Mouse (Mus musculus): Measurements from ENCODE around the gene Tmem97.

Gene Tmem97

DNA sequence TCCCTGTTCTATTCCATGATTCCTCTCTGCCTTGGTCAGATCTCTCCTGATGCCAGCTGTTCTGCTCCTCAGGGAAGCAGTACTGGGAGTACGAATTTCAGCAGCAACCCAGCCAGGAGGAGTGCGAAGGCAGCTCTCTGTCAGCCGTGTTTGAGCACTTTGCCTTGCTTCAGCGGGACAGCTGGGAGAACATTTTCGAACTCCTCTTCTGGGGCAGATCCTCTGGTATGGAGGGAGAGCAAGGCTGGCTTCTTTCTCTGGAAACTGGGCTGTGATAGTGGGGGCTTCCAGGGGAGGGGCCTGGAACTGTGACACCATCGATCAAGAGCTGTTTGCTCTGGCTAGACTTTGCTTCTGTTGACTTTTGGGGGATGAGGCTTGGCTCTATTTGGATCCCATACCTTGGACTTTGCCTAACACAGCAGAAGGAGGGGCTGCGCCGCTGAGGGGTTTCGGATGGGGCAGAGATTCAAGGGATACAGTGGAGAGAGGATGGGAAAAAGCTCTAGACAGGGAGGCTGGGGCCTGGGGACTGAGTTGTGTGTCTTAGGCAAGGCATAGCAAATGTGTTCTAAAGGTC, 49.9 kb downstream of the Tmem97 start:
- TF ChIP-seq GATA4 (IDR thresholded peaks at IDR 0.05; ENCODE audit: insufficient replicate concordance, low read length) = no peak

DNA sequence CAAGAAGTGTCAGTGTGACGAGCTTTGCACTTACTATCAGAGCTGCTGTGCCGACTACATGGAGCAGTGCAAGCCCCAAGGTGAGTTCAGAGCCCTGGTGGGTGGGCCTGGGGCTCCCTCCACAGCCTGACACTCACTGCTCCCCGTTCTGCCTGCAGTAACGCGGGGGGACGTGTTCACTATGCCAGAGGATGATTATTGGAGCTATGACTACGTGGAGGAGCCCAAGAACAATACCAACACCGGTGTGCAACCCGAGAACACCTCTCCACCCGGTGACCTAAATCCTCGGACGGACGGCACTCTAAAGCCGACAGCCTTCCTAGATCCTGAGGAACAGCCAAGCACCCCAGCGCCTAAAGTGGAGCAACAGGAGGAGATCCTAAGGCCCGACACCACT, 51.0 kb downstream of the Tmem97 start:
- TF ChIP-seq GATA4 (IDR thresholded peaks at IDR 0.05; ENCODE audit: insufficient replicate concordance, low read length) = no peak

DNA sequence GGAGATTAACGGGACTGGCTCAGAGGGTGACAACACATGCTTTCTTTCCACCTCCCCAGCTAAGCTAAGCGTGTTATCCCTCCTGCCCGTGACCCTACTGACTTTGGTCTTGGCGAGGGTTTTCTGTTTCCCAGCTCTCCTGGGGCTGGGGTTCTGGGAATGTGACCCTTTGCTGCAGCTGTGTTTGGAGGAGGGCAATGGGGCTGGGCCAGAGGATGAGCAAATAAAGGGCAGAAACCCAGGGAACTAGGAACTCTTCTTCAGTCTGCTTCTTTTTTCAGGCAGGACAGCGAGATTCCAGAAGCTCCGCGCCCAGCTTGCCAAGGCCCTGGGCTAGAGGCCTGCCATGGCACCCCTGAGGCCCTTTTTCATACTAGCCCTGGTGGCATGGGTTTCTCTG, 51.6 kb downstream of the Tmem97 start, which contains the start of gene Vtn:
Vtn (plus strand) TSS at position 88 of the 400 bp plus-strand sequence.
- TF ChIP-seq GATA4 (IDR thresholded peaks at IDR 0.05; ENCODE audit: insufficient replicate concordance, low read length) = no peak

DNA sequence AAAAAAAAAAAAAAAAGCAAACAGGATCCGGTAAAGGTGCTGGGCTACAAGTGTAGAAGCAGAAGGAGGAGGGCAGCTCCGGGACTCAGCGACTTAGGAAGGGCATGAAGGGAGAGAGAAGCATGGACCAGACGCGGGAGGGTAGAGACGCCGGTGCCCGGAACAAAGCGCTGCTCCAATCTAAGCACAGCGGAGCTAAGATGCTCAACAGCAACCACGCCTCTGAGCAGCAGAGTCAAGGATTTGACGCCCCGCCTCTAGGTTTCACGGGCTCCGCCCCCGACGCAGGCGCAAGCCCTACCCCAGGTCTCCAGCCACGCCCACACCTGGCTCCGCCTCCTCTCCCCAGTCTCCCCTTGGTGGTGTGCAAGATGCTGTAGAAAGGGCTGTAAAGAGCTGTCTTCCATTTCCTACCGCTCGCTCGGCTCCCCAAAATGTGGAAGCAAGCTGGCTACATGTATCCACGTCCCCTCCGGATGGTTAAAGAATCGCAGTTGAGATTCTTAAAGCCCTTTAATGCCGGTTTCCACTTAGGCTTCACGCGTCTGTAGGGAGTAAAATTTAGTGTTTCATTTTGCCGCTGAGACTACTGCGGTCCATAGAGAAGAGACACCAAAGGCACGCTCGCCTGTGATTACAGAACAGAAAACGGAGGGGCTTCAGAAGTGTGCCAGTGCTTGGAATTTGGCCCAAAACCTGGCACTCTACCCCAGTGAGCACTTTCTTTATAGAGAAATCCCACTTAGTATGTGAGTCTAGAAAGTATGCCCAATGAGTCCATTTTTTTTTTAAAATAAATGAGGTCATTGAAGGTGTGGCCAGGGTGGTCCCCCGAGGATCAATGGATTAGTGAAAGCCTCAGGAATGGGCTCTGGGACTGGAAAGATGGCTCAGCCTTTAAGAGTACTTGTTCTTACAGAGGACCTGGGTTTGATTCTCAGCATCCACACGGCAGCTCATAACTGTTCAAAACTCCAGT, 52.7 kb downstream of the Tmem97 start, which contains the start of gene Sarm1:
Sarm1 (minus strand) TSS at position 211 of the 979 bp plus-strand sequence.
- TF ChIP-seq GATA4 (IDR thresholded peaks at IDR 0.05; ENCODE audit: insufficient replicate concordance, low read length) = no peak

DNA sequence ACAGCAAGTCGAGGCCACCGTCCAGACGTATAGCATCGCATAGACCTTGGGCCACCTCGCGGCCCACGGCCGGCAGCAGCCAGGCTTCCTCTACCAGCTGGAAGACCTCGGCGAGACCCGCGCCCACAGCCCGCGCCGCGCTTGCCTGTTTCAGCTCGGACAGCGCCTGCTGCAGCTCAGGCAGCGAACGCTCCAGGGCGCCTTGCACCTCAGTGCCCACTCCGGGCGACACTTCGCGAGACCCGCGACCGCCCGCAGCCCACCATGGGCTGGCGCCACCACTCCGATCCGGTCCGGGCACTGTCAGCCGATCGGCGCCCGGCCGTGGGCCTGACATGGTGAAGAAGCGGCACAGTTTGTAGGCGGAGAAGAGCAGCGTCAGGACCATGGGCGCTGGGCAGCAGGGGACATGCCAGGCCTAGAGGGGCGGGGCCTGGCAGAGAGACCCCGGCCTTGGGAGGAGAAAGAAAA, 53.5 kb downstream of the Tmem97 start:
- TF ChIP-seq GATA4 (IDR thresholded peaks at IDR 0.05; ENCODE audit: insufficient replicate concordance, low read length) = no peak

DNA sequence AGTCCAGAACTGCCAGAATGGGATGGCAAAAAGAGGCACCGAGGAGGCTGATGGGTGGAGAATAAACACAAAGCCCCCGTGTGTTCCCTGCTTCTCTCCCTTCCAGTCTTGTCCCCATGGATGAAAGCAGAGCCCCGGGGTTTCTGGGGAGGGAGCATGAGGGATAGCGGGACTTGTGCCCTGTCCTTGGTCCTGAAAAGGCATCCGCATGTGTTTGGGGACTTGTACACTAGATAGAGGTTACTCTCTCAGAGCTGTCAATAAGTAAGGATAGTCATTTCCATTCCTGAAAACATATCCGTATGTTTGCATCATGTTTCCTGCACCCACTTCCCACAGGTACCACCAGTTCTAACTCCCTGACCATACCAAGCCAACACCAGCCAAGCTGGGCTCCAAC, 54.7 kb downstream of the Tmem97 start:
- no peak for TF ChIP-seq GATA4 (IDR thresholded peaks at IDR 0.05; ENCODE audit: insufficient replicate concordance, low read length)

Measured in liver, adult (tissue).